Mouse (Mus musculus) right cerebral cortex, postnatal 14 days (tissue): ENCODE results near the gene Carmil1.

ENCODE experiments used
- DNase-seq: peaks from one replicate; pipeline ENCODE4 v3.0.0; 2022

Gene Carmil1

GRCm38 (mm10) chr13:24199861-24200543 is 80.6 kb downstream of the Carmil1 start:
- DNase-seq = peak; percentile 25

GRCm38 (mm10) chr13:24198396-24198924 is 82.1 kb downstream of the Carmil1 start:
- DNase-seq = no peak

- no peak for DNase-seq
Measured at GRCm38 (mm10) chr13:24195371-24195770, 85.2 kb downstream of the Carmil1 start.

- no peak for DNase-seq
Measured at GRCm38 (mm10) chr13:24194018-24194417, 86.6 kb downstream of the Carmil1 start.

GRCm38 (mm10) chr13:24190875-24191663 is 89.5 kb downstream of the Carmil1 start:
- no peak for DNase-seq

- DNase-seq = no peak
Measured at GRCm38 (mm10) chr13:24187026-24187425, 93.6 kb downstream of the Carmil1 start.

GRCm38 (mm10) chr13:24185641-24186040 is 95.0 kb downstream of the Carmil1 start:
- DNase-seq = no peak

GRCm38 (mm10) chr13:24182878-24183277 is 97.7 kb downstream of the Carmil1 start:
- no peak for DNase-seq

GRCm38 (mm10) chr13:24179538-24179937 is 101.1 kb downstream of the Carmil1 start:
- DNase-seq = no peak

GRCm38 (mm10) chr13:24177600-24177999 is 103.0 kb downstream of the Carmil1 start:
- DNase-seq = no peak

GRCm38 (mm10) chr13:24176835-24177234 is 103.8 kb downstream of the Carmil1 start:
- DNase-seq = no peak

- no peak for DNase-seq
Measured at GRCm38 (mm10) chr13:24169658-24170057, 110.9 kb downstream of the Carmil1 start.

- DNase-seq = no peak
Measured at GRCm38 (mm10) chr13:24163368-24163767, 117.2 kb downstream of the Carmil1 start.

GRCm38 (mm10) chr13:24161105-24161504 is 119.5 kb downstream of the Carmil1 start:
- DNase-seq = no peak

- DNase-seq = no peak
Measured at GRCm38 (mm10) chr13:24159972-24160371, 120.6 kb downstream of the Carmil1 start.

GRCm38 (mm10) chr13:24159190-24159965 is 121.2 kb downstream of the Carmil1 start:
- DNase-seq = no peak

- no peak for DNase-seq
Measured at GRCm38 (mm10) chr13:24157560-24158011, 123.0 kb downstream of the Carmil1 start.

GRCm38 (mm10) chr13:24155190-24155589 is 125.4 kb downstream of the Carmil1 start:
- no peak for DNase-seq

- DNase-seq = no peak
Measured at GRCm38 (mm10) chr13:24154281-24155061, 126.1 kb downstream of the Carmil1 start.

GRCm38 (mm10) chr13:24152610-24153009 is 128.0 kb downstream of the Carmil1 start:
- no peak for DNase-seq

- no peak for DNase-seq
Measured at GRCm38 (mm10) chr13:24151335-24151734, 129.3 kb downstream of the Carmil1 start.

GRCm38 (mm10) chr13:24148549-24148948 is 132.0 kb downstream of the Carmil1 start:
- no peak for DNase-seq
